Mouse (Mus musculus) heart, adult 10 weeks (tissue): Measurements from ENCODE around the gene Gm20869. TPM values are rescaled to one million over a fixed set of nuclear protein-coding genes. Genes with fewer than 3 reads are reported as not detected.

ENCODE experiments used
- polyA plus RNA-seq: library from polyadenylated mRNA; stranded (reverse); fragments of 350-450 nt; fragmentation: Illumina TruSeq; extraction: RNeasy Lipid Tissue Mini Kit (QIAGEN cat#74804); gene quantifications from one replicate; pipeline ENCODE4 v1.2.3, GENCODE M21; 2014; ENCODE audit warnings: low read depth, low replicate concordance

The Gm20869 gene
- not detected for polyA plus RNA-seq

GRCm38 (mm10) chrY:71469149-71469548 lies at the start of gene Gm20869:
TSS of gene Gm20869 (plus strand) at chrY:71469449.

Other genes starting within 250 kb of the Gm20869 start
- gene Gm20870, start 222.6 kb downstream of the Gm20869 start, polyA plus RNA-seq = not detected